Mouse (Mus musculus) frontal cortex, postnatal 10 days (tissue): ENCODE results near the gene Polg2.
"Not testable (repeated sequence)": the region's sequence is repeated elsewhere in the genome, so short reads cannot be mapped to it uniquely, and the experiment has no call there.

ENCODE experiments used
- DNase-seq, 2 experiments: peaks; one replicate each; pipeline ENCODE4 v3.0.0; 2022; ENCODE audit warnings: low spot score in 2 of 2, mixed read lengths in 1 of 2

Polg2 gene

DNA sequence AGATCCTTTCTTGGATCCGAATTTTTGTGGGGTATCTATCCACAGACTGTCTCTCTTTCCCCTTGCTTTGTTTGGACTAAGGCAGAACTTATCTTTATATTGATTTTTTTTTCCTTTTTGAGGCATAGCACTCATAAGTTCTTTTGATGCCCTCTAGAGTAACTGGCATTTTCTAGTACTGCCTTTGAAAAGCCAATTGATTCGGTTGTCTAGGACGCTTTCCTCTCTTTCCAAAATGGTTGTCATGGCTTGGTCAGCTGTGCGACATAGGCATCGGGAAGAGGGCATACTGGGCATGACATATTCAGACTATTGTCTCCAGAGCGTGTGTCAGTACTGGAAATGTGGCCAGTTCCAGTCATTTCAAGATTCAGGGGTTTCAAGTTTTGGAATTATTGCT, 10.3 kb upstream of the Polg2 start:
- no peak for DNase-seq

DNA sequence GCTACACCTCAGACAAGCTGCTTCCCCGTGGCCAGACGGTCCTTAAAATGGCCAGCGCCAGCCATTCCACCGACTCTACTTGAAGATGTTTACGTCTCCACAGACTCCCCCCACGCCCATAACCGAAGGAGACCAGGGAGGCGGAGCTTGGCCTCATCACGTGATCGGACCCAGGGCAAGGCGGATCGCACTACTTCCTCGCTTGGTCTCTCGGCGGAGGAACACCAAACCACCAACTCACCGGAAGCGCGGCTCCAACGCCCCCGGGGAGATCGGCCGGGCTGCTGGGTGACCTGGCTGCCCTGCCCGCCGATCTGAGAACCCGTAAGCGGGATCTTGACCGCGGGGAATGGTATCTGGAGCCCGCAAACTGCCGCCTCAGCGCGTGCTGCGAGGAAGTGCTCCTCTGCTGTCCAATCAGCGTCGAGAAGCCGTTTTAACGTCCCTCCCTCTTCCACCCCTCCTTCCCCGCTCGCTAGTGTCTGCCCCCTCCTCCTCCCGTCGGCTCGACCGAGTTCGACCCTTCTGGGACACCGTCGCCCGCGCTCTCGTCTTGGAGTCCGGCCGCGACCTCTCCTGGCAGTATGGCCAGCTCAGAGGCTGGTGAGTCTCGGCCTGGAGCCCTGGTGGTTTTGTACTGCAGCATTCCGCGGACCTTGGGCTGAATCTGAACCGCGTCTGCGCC, 9.6 kb upstream of the Polg2 start, which contains the start of the genes Ddx5 and Cep95:
TSS of gene Ddx5 (minus strand) at position 411 of the 685 bp plus-strand sequence.
TSS of gene Cep95 (plus strand) at position 478 of the 685 bp plus-strand sequence.
- peak; percentile 90 to 97 for DNase-seq

DNA sequence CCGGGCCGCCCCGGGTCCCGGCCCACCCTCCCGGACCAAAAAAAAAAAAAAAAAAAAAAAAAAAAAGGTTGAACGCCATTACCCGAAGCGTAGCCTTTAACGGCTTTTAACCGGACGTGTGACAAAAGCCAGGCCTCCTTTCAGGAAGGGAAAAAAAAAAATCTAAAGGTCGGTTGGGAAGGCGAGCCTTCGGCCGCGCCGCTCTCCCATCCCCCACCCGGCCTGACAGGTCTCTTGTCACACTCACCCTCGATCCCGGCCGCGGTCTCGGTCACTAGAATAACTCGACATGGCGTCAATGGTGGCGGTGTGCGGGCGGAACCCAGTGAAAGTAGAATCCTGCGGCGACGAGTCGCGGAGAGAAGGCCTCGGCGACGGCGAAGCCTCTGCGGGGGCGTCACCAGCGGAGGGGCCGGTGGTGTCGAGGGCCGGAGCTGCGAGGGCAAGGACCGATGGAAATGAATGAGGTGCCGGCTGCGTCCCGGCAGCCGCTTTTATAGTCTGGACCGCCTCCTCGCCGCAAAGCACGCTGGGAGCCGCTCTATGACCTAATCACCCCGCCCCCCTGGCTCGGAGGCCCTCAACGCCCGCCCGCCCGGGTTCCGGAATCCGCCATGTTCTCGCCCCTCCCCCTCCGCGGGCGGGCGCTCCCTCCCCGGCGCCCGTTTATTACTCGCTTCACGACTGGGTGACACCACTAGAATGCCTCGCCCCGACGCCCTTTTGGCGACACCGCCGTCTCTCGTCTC, 8.9 kb upstream of the Polg2 start:
- peak; percentile 97 to 98 for DNase-seq

DNA sequence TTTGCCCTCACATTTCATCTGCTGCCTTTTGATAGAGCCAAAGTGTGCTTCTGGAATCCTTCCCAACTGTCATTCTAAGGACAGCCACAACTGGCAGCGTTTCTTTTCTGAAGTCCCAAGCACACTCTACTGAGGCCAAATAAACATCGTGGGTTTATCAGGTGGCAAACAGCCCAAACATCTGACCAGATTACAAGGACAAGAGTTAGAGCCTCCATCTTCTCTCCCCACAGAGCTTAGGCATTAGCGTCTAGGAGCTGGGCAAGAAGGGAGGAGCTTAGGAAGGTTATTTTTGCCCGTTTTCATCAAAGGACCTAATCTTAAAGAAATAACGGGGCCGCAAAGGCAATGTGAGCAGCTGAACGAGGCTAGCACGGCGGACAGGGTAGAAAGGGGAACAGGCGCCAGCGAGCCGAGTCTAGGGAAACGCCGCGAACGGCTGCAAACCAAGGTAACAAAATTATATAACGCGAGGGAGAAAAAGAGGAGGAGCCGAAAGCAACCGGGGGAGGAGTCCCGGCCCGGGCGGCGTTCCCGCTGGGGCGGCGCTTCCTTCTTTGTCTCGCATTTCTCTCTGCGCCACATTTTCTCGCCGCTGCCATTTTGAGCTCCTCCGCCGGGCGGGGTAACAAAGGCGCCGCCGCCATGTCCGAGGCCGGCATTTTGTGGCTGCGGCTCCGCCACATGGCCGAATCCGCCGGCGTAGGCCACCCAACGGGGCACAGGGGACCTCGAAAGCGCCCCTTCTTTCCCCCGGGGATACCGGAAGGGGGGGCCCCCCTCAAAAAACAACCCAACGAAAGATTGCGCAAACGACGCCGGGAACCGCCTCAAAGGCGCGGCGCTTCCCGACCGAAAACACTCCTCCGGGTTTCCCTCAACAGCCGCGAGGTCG, 8.0 kb upstream of the Polg2 start:
- DNase-seq, result peak; percentile 78 to 86

DNA sequence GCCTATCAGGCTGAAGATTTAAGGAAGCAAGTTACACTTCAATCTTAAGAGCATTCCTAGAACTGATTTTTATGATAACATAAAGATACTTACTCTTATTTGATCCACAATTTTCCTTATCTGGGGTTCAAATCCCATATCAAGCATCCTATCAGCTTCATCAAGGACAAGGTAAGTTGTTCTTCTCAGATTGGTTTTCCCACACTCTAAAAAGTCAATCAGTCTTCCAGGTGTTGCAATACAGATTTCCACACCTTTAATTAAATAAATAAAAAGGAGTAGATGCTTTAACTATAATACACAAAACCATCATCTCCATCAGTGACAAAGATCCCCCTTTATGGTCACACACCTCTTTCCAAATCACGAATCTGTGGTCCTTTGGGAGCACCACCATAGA, 5.7 kb upstream of the Polg2 start:
- no peak for DNase-seq

DNA sequence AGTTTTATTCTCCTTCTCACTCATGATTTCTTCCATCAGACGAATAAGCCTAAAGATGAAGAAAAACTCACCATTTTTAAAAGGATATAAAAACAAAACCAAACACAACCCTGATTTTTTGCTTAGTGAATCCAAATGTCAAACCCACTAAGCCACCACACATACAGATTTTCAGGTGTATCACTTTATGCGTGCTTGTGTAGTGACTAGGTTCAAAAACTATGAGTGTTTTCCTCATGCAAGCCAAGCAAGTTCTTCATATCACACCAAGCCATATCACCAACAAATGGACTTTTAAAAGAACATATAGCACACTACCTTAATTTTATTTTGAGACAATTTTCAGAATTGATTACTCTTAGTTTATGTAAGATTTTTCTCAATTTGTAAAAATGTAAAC, 5.1 kb upstream of the Polg2 start:
- DNase-seq, result no peak

DNA sequence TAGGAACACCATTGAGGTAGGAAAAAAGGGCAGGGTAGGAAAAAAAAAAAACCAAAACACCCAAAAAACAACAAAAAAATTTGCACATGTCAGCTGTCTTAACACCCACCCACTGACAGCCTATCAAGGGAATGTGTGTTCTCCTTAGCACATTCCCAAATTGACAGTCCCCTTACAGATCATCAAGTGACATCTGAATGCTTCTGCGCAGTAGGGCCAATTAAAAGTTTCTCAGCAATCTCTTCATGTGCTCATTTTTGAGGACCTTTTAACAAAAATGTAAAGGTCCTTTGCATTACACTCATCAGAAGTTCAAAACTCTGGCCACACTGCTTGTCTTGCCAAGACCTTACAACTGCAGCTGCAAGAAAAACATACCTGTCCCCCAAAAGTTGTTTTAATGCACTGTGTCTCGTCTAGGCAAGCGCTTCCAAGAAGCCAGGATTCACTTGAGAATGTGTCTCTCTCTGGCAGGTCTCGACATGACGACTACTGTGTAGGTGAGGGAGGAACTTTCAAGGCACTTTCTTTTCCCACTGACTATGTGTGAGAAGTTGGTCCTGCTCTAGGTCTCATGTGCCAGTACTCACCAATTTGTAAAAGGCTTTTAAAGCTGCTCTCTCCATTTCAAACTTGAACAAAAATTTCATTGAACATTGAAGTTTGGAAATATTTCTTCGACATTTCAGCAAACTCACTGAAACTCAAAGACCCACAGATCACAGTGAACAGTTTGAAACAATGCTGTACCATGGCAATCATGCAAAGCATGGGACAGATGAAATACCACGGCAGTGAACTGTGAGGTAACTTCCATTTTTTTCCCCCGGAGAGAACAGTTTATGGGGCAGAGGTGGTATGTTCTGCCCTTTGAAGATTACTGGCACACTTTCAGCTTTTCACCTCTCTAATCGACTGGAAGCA, 3.8 kb upstream of the Polg2 start:
- DNase-seq, result no peak

DNA sequence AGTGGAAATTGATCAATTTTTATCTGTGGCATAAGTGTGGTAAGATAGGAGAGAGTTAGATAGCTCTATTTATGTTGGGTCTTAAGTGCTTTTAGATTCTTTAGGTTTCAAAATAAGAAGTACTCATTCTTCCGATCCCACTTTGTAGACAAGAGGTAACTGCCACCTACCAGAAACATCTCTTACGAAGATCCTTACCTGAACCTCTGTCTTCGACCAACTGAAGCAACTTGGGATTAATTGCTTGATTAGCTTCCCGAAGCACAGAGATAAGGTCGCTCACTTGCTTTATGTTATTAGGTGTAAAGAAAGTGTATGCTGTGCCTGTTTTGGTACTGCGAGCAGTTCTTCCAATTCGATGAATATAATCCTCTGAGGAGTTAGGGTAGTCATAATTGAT, 2.9 kb upstream of the Polg2 start:
- DNase-seq, result not testable (repeated sequence)

DNA sequence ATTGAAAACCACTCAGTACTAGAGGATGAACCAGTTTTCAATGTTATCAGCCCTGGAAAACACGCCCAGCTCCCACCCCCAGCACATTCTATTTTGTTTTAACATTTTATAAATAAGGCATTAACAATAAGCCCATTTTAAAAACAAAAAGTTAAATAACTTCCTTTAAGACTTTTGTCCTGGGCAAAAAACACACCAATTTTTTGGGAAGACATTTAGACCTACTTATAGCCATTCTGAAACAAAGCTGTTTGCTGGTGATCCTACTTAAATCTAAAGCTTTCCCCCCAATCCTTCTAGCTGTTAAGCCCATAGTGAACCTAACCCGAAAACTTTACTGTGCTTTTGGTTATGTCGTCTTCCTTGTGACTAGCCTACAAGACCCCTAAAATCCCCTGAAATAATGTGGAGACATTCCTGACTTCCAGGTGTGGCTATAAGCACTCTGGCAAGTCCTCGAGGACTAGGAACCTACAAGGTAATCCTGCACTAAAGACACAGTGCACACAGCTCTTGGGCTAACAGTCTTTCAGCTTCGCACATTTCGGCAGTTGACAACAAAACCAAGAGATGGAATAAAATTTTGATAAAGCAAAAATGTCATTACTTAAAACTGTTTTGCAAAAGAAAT, 1.4 kb upstream of the Polg2 start:
- no peak for DNase-seq

DNA sequence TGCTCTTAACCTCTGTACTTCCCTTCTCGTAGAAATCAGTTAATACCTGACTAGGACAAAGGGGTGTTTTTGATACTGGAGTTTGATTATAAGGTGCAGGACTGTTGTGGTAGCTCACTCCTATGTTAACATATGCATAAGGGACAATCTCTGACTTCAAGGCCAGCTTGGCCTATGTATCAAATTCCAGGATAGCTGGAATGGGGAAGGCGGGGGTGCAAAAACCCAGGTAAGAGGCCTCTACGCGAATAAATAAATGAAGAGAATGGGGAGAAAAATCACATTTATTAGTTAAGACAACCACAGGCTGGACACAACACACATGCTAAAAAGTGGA, 720 bp upstream of the Polg2 start:
- DNase-seq, result no peak

DNA sequence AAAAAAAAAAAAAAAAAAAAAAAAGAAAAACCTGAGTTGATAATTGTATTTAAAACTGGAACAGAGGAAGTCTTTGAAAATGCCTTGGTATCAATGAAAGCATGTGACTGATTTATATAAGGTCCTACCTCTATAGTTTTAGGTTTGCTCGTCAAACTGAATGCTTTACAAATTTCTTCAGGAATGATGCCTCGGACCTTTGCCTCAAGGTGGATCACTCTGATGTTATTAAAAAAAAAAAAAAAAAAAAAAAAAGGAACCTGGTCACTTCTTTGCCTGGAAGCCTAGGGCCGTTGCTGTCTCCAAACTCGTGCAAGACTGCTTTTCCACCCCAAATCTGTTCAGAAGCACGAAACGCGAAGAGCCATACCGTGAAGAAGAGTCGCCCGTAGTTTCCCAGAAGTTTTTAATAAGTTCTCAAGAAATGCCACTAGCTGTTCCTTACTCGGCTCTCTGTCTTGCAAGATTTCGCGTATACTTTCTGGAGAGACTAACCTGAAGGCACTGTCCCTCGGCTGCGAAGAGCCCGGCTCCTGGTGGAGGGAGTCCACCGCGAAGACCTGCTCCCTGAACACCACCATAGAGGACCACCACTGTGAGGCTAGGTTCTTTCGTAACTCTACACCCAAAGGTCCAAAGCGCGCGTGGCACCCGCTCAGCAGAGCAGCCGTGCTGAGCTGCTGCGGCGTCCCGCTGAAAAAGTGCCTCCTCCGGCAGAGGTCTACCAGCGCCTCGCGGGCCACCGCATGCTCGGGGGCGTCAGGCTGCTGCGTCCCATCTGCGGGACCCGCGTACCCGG, 549 bp downstream of the Polg2 start:
- no peak for DNase-seq

DNA sequence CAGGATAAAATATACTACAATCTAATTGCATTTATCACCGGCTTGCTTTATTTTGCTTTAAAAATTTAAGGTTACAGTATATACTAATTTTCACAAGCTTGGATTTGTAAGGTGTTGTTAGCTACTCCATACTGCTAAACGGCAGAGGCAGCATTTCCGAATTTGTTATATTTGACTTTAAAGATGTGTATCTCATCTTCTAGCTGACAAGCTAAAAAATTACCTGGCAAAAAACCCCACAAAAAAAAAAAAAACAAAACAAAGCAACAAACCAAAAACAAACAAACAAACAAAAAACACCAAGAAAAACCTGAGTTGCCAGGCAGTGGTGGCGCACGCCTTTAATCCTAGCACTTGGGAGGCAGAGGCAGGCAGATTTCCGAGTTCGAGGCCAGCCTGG, 1.2 kb downstream of the Polg2 start:
- no peak for DNase-seq

DNA sequence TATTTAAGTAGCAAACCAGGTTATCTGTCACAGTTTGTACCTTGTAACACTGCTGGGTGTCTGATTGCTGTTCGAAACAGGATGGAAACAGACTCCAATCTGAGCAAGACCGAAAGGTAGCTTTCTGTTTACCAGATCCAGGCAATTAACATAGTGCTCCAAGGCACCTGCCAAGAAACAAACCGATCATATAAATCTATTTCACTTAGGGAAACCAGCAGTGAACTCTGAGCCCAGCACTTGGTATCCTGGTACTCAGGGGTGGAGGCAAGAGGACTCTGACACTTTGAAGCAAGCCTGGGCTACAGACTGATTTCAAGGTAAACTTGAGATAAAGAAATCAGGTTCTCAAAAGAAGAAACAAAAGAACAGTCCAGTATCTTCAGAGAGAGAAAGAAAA, 1.9 kb downstream of the Polg2 start:
- no peak for DNase-seq

DNA sequence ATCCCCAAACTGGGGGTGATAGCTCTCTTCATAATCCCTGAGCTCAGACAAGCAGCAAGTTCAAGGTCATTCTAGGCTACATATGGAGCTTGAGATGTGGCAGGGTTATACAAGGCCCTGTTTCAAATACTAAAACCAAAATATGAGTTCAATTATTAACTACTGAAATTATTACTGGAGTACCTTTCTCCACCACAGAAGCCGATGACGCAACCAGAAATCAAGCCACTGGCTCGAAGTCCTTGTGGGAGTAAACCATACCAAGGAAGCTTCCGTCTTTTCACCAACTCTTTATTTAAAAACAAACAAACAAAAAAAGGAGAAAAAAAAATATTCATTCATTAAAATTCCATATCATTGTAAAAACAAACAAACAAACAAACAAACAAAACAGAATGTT, 2.4 kb downstream of the Polg2 start:
- no peak for DNase-seq

DNA sequence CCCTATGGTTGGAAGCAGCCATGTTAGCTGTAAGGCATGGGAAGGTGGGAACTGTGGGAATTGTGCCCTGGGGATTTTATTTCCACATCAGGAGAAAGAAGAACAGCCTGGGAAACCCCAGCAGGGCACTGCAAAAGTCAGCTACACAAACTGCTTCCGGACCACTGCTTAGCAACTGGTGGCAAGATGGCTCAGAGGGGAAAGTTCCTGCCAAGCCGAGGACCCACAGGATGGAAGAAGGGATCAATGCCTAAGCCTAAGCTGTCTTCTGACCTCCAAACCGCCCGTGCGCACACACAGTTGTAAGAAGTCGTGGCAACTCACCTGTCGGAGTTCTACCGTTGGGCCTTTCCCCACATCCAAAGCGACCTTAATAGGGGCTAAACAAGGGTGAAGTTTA, 6.3 kb downstream of the Polg2 start:
- no peak for DNase-seq

DNA sequence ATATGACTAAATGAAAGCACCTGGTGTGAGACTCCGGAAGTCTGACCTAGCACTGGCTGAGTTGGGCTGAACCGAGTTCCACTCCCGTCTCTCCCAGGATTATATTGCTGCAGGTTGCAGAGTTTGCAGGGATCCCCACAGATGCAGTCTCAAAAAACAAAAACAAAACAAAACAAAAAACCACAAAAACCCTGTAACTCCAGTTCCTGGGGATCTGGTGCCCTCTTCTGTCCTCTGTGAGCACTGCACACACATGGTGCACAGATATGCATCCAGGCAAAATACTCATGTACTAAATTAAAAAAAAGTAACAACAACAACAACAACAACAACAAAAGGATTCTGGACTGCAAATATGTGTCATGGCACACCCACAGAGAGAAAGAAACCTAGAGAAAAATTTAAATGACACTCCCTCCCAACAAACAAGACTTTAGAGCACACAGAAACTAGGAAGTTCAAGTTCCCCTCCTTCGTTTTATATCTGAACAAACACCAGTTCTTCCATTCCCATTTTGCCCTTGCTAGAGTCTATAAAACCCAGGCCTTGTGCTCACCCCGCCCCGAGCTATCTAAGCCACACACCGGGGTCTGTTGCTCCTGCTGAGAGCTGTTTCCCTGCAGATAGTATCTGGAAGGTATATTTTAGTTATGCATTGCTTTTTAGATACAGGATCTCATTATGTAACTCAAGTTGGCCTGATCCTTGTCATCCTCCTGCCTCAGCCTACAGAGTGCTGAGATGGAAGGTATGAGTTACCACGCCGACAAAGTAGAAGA, 9.0 kb downstream of the Polg2 start:
- no peak for DNase-seq

DNA sequence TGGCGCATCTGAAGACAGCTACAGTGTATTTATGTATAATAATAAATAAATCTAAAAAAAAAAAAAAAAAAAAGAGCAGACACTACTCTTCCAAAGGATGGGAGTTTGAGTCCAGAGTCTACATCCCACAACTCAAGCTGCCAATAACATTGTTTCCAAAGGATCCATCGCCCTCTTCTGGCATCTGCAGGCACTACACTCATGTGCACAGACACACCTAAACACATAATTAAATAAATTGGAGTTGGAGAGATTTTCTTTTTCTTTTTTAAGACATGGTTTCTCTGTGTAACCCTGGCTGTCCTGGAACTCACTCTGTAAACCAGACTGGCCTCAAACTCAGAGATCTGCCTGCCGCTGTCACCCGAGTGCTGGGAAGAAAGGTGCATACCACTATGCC, 11.8 kb downstream of the Polg2 start:
- no peak for DNase-seq

DNA sequence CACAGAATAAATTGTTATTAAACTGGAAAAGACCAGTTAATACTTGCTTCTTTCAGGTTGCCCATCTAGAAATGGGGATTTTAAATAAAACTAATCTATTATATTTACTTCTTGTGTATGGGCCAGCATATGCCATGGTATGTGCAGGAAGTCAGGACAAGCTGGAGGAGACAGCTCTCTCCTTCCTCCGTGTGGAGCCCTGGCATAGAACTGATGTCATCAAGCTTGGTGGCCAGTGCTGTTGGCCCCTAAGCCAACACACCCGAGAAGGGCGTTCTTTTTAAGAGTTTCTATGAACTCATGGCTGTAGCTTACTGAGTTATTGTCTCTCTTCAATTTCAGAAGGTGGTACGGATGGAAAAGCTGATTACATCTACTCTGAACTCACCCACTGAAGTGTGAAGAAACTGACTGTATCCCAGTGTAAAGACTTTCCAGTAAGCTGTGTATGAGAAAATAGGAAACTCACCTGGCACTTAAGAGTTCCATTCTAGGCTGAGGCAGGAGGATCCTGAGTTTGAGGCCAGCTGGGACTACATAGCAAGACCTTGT, 12.7 kb downstream of the Polg2 start:
- no peak for DNase-seq

DNA sequence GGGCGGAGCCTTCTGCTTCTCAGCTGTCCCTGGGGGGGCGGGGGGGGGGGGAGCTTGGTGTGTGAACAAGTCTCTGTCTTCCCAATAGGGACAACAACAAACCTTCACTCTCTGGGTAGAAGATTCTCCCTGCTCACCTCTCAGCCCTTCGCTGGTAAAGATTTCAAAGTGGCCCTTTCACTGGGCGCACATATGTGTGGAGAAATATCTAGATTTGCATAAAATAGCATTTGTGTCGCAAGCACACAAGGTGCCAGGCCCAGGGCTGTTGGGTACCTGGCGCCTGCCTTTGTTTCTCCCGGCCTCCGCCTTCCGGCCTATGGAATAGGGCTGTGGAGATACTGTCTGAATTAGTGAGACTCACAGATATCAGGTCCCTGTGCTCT, 16.5 kb downstream of the Polg2 start:
- no peak for DNase-seq
